Mouse (Mus musculus): ENCODE measurements around the gene Zbtb7a.

Zbtb7a gene

GRCm38 (mm10) chr10:81134966-81135681, at the start of gene Zbtb7a:
TSS of gene Zbtb7a (plus strand) at chr10:81135220.
- peak; percentile 25 to 36 for DNase-seq (ENCODE audit: low spot score in 2 of 2)

GRCm38 (mm10) chr10:81087021-81087420, 48.0 kb upstream of the Zbtb7a start:
- DNase-seq (ENCODE audit: low spot score in 2 of 2): peak in 1 of 2 experiments; percentile 27

- DNase-seq (ENCODE audit: low spot score in 2 of 2): no peak
Measured at GRCm38 (mm10) chr10:81089216-81089615, 45.8 kb upstream of the Zbtb7a start.

GRCm38 (mm10) chr10:81090621-81091020, 44.4 kb upstream of the Zbtb7a start:
- no peak for DNase-seq (ENCODE audit: low spot score in 2 of 2)

GRCm38 (mm10) chr10:81092465-81093250, 42.4 kb upstream of the Zbtb7a start:
- no peak for DNase-seq (ENCODE audit: low spot score in 2 of 2)

- no peak for DNase-seq (ENCODE audit: low spot score in 2 of 2)
Measured at GRCm38 (mm10) chr10:81094931-81095678, 39.9 kb upstream of the Zbtb7a start.

GRCm38 (mm10) chr10:81105565-81106112, 29.4 kb upstream of the Zbtb7a start, which contains the start of gene Map2k2:
TSS of gene Map2k2 (plus strand) at chr10:81105915.
- peak; percentile 99 for DNase-seq (ENCODE audit: low spot score in 2 of 2)

GRCm38 (mm10) chr10:81106113-81106721, 28.8 kb upstream of the Zbtb7a start:
- peak; percentile 82 to 88 for DNase-seq (ENCODE audit: low spot score in 2 of 2)

- no peak for DNase-seq (ENCODE audit: low spot score in 2 of 2)
Measured at GRCm38 (mm10) chr10:81112946-81113345, 22.1 kb upstream of the Zbtb7a start.

- no peak for DNase-seq (ENCODE audit: low spot score in 2 of 2)
Measured at GRCm38 (mm10) chr10:81119625-81120024, 15.4 kb upstream of the Zbtb7a start.

- DNase-seq (ENCODE audit: low spot score in 2 of 2): no peak
Measured at GRCm38 (mm10) chr10:81120650-81121049, 14.4 kb upstream of the Zbtb7a start.

- DNase-seq (ENCODE audit: low spot score in 2 of 2): no peak
Measured at GRCm38 (mm10) chr10:81122889-81123288, 12.1 kb upstream of the Zbtb7a start.

- DNase-seq (ENCODE audit: low spot score in 2 of 2): no peak
Measured at GRCm38 (mm10) chr10:81123500-81123899, 11.5 kb upstream of the Zbtb7a start.

GRCm38 (mm10) chr10:81134181-81134587, 836 bp upstream of the Zbtb7a start:
- DNase-seq (ENCODE audit: low spot score in 2 of 2): no peak

- DNase-seq (ENCODE audit: low spot score in 2 of 2): peak; percentile 42 to 51
Measured at GRCm38 (mm10) chr10:81135831-81136705, 1.0 kb downstream of the Zbtb7a start.

- DNase-seq (ENCODE audit: low spot score in 2 of 2): peak; percentile 81 to 84
Measured at GRCm38 (mm10) chr10:81136706-81137231, 1.7 kb downstream of the Zbtb7a start.

GRCm38 (mm10) chr10:81137252-81138130, 2.5 kb downstream of the Zbtb7a start:
- DNase-seq (ENCODE audit: low spot score in 2 of 2): peak; percentile 99 to 100

GRCm38 (mm10) chr10:81138131-81138782, 3.2 kb downstream of the Zbtb7a start:
- peak; percentile 64 to 70 for DNase-seq (ENCODE audit: low spot score in 2 of 2)

Data from thymus, postnatal 10 days (tissue).